Mouse (Mus musculus): ENCODE measurements around the gene 4931428L18Rik. TPM values are rescaled to one million over a fixed set of nuclear protein-coding genes. Genes with fewer than 3 reads are reported as not detected.

4931428L18Rik gene
- polyA plus RNA-seq, 1 experiment from 2014 or later, result not detected

- 85% methylated on average over 2 of the region's 2 CpGs for WGBS
- Histone ChIP-seq H3K9ac (ENCODE audit: low read depth, low read length) (no peak overlapping the region), H3K9me3 (replicated peaks; ENCODE audit: control insufficient read depth, low read length, poor library complexity, severe bottlenecking) (peaks cover 4% of the 10 kb centered on the region; the same call in 1 of the 2 replicates), H3K36me3 (ENCODE audit: control insufficient read depth, insufficient read depth, low read length) (no peaks in the 10 kb centered on the region), H3K27ac (ENCODE audit: low read length) (no peak overlapping the region), H3K4me3 (ENCODE audit: low read depth, low read length) (no peak overlapping the region), H3K4me2 (ENCODE audit: low read length) (no peak overlapping the region), H3K4me1 (ENCODE audit: control insufficient read depth, insufficient read depth, low read length) (no peaks in the 10 kb centered on the region), H3K27me3 (ENCODE audit: control insufficient read depth, insufficient read depth, low read depth, low read length) (no peaks in the 10 kb centered on the region)
- ATAC-seq, result no peak
Measured at GRCm38 (mm10) chr1:31156185-31156584, 66.3 kb downstream of the 4931428L18Rik start.

- no peaks in the 10 kb centered on the region for H3K36me3 ChIP-seq (ENCODE audit: control insufficient read depth, insufficient read depth, low read length)
- H3K4me1 ChIP-seq (ENCODE audit: control insufficient read depth, insufficient read depth, low read length), result no peaks in the 10 kb centered on the region
- no peak overlapping the region for H3K9ac ChIP-seq (ENCODE audit: low read depth, low read length)
- no peak overlapping the region for H3K4me3 ChIP-seq (ENCODE audit: low read depth, low read length)
- no peak overlapping the region for H3K27ac ChIP-seq (ENCODE audit: low read length)
- H3K27me3 ChIP-seq (ENCODE audit: control insufficient read depth, insufficient read depth, low read depth, low read length), result no peaks in the 10 kb centered on the region
- ATAC-seq, result peak; percentile 78
- H3K4me2 ChIP-seq (ENCODE audit: low read length), result no peak overlapping the region
- H3K9me3 ChIP-seq (replicated peaks; ENCODE audit: control insufficient read depth, low read length, poor library complexity, severe bottlenecking), result no peaks in the 10 kb centered on the region
- 29% methylated on average over 7 of the region's 7 CpGs for WGBS
Measured at GRCm38 (mm10) chr1:31153793-31154349, 68.6 kb downstream of the 4931428L18Rik start.

GRCm38 (mm10) chr1:31152799-31153426 is 69.6 kb downstream of the 4931428L18Rik start:
- no peaks in the 10 kb centered on the region for H3K27me3 ChIP-seq (ENCODE audit: control insufficient read depth, insufficient read depth, low read depth, low read length)
- ATAC-seq, result peak; percentile 56
- no peaks in the 10 kb centered on the region for H3K4me1 ChIP-seq (ENCODE audit: control insufficient read depth, insufficient read depth, low read length)
- no peak overlapping the region for H3K27ac ChIP-seq (ENCODE audit: low read length)
- no peak overlapping the region for H3K4me3 ChIP-seq (ENCODE audit: low read depth, low read length)
- no peaks in the 10 kb centered on the region for H3K9me3 ChIP-seq (replicated peaks; ENCODE audit: control insufficient read depth, low read length, poor library complexity, severe bottlenecking)
- no peak overlapping the region for H3K9ac ChIP-seq (ENCODE audit: low read depth, low read length)
- no peaks in the 10 kb centered on the region for H3K36me3 ChIP-seq (ENCODE audit: control insufficient read depth, insufficient read depth, low read length)
- no peak overlapping the region for H3K4me2 ChIP-seq (ENCODE audit: low read length)
- WGBS, result 74% methylated on average over 2 of the region's 2 CpGs

- H3K9me3 ChIP-seq (replicated peaks; ENCODE audit: control insufficient read depth, low read length, poor library complexity, severe bottlenecking), result no peaks in the 10 kb centered on the region
- no peak overlapping the region for H3K4me3 ChIP-seq (ENCODE audit: low read depth, low read length)
- no peak for ATAC-seq
- H3K27ac ChIP-seq (ENCODE audit: low read length), result no peak overlapping the region
- H3K9ac ChIP-seq (ENCODE audit: low read depth, low read length), result no peak overlapping the region
- no peaks in the 10 kb centered on the region for H3K27me3 ChIP-seq (ENCODE audit: control insufficient read depth, insufficient read depth, low read depth, low read length)
- WGBS, result 66% methylated on average over 3 of the region's 3 CpGs
- H3K36me3 ChIP-seq (ENCODE audit: control insufficient read depth, insufficient read depth, low read length), result no peaks in the 10 kb centered on the region
- no peak overlapping the region for H3K4me2 ChIP-seq (ENCODE audit: low read length)
- H3K4me1 ChIP-seq (ENCODE audit: control insufficient read depth, insufficient read depth, low read length), result no peaks in the 10 kb centered on the region
Measured at GRCm38 (mm10) chr1:31150546-31150945, 71.9 kb downstream of the 4931428L18Rik start.

- Histone ChIP-seq H3K27me3 (ENCODE audit: control insufficient read depth, insufficient read depth, low read depth, low read length) (no peaks in the 10 kb centered on the region), H3K4me3 (ENCODE audit: low read depth, low read length) (no peak overlapping the region), H3K4me2 (ENCODE audit: low read length) (no peak overlapping the region), H3K9me3 (replicated peaks; ENCODE audit: control insufficient read depth, low read length, poor library complexity, severe bottlenecking) (no peaks in the 10 kb centered on the region), H3K27ac (ENCODE audit: low read length) (no peak overlapping the region), H3K4me1 (ENCODE audit: control insufficient read depth, insufficient read depth, low read length) (no peaks in the 10 kb centered on the region), H3K9ac (ENCODE audit: low read depth, low read length) (no peak overlapping the region), H3K36me3 (ENCODE audit: control insufficient read depth, insufficient read depth, low read length) (no peaks in the 10 kb centered on the region)
- 61% methylated on average over 6 of the region's 6 CpGs for WGBS
- no peak for ATAC-seq
Measured at GRCm38 (mm10) chr1:31149671-31150070, 72.8 kb downstream of the 4931428L18Rik start.

- no peaks in the 10 kb centered on the region for H3K9me3 ChIP-seq (replicated peaks; ENCODE audit: control insufficient read depth, low read length, poor library complexity, severe bottlenecking)
- H3K36me3 ChIP-seq (ENCODE audit: control insufficient read depth, insufficient read depth, low read length), result no peaks in the 10 kb centered on the region
- no peaks in the 10 kb centered on the region for H3K27me3 ChIP-seq (ENCODE audit: control insufficient read depth, insufficient read depth, low read depth, low read length)
- 84% methylated on average over 2 of the region's 2 CpGs for WGBS
- no peak overlapping the region for H3K27ac ChIP-seq (ENCODE audit: low read length)
- H3K9ac ChIP-seq (ENCODE audit: low read depth, low read length), result no peak overlapping the region
- no peak for ATAC-seq
- H3K4me3 ChIP-seq (ENCODE audit: low read depth, low read length), result no peak overlapping the region
- H3K4me2 ChIP-seq (ENCODE audit: low read length), result no peak overlapping the region
- H3K4me1 ChIP-seq (ENCODE audit: control insufficient read depth, insufficient read depth, low read length), result no peaks in the 10 kb centered on the region
Measured at GRCm38 (mm10) chr1:31143571-31143970, 78.9 kb downstream of the 4931428L18Rik start.

- no peak overlapping the region for H3K4me2 ChIP-seq (ENCODE audit: low read length)
- H3K36me3 ChIP-seq (ENCODE audit: control insufficient read depth, insufficient read depth, low read length), result no peaks in the 10 kb centered on the region
- no peak overlapping the region; the same call in 1 of the 2 replicates for H3K27ac ChIP-seq (ENCODE audit: low read length)
- ATAC-seq, result peak; percentile 83
- no peaks in the 10 kb centered on the region for H3K27me3 ChIP-seq (ENCODE audit: control insufficient read depth, insufficient read depth, low read depth, low read length)
- H3K9ac ChIP-seq (ENCODE audit: low read depth, low read length), result no peak overlapping the region
- no peak overlapping the region for H3K4me3 ChIP-seq (ENCODE audit: low read depth, low read length)
- H3K4me1 ChIP-seq (ENCODE audit: control insufficient read depth, insufficient read depth, low read length), result no peaks in the 10 kb centered on the region
- 57% methylated on average over 8 of the region's 8 CpGs for WGBS
- H3K9me3 ChIP-seq (replicated peaks; ENCODE audit: control insufficient read depth, low read length, poor library complexity, severe bottlenecking), result no peaks in the 10 kb centered on the region
Measured at GRCm38 (mm10) chr1:31142288-31143094, 80.0 kb downstream of the 4931428L18Rik start.

GRCm38 (mm10) chr1:31138387-31138786 is 84.1 kb downstream of the 4931428L18Rik start:
- ATAC-seq, result no peak
- 85% methylated on average over 3 of the region's 3 CpGs for WGBS
- no peaks in the 10 kb centered on the region for H3K4me1 ChIP-seq (ENCODE audit: control insufficient read depth, insufficient read depth, low read length)
- H3K9me3 ChIP-seq (replicated peaks; ENCODE audit: control insufficient read depth, low read length, poor library complexity, severe bottlenecking), result no peaks in the 10 kb centered on the region
- H3K36me3 ChIP-seq (ENCODE audit: control insufficient read depth, insufficient read depth, low read length), result no peaks in the 10 kb centered on the region
- H3K4me3 ChIP-seq (ENCODE audit: low read depth, low read length), result no peak overlapping the region
- H3K27ac ChIP-seq (ENCODE audit: low read length), result no peak overlapping the region
- H3K27me3 ChIP-seq (ENCODE audit: control insufficient read depth, insufficient read depth, low read depth, low read length), result no peaks in the 10 kb centered on the region
- no peak overlapping the region for H3K9ac ChIP-seq (ENCODE audit: low read depth, low read length)
- no peak overlapping the region for H3K4me2 ChIP-seq (ENCODE audit: low read length)

GRCm38 (mm10) chr1:31113466-31113865 is 109.0 kb downstream of the 4931428L18Rik start:
- 81% methylated on average over 4 of the region's 4 CpGs for WGBS

More at GRCm38 (mm10) chr1:31113466-31113865, 109.0 kb downstream of the 4931428L18Rik start:
- no peaks in the 10 kb centered on the region for H3K36me3 ChIP-seq (ENCODE audit: control insufficient read depth, insufficient read depth, low read length)
- H3K4me2 ChIP-seq (ENCODE audit: low read length), result no peak overlapping the region
- H3K4me1 ChIP-seq (ENCODE audit: control insufficient read depth, insufficient read depth, low read length), result no peaks in the 10 kb centered on the region
- no peak for ATAC-seq
- H3K27ac ChIP-seq (ENCODE audit: low read length), result no peak overlapping the region
- H3K4me3 ChIP-seq (ENCODE audit: low read depth, low read length), result no peak overlapping the region
- H3K27me3 ChIP-seq (ENCODE audit: control insufficient read depth, insufficient read depth, low read depth, low read length), result no peaks in the 10 kb centered on the region
- no peak overlapping the region for H3K9ac ChIP-seq (ENCODE audit: low read depth, low read length)
- no peaks in the 10 kb centered on the region for H3K9me3 ChIP-seq (replicated peaks; ENCODE audit: control insufficient read depth, low read length, poor library complexity, severe bottlenecking)

All from midbrain, embryonic 16.5 days (tissue).